Mouse (Mus musculus): ENCODE data around the gene Szrd1.

Gene Szrd1

GRCm38 (mm10) chr4:141068655-141069054 lies 70.9 kb downstream of the Szrd1 start:
- DNase-seq (ENCODE audit: low read depth, low spot score): no peak

DNA sequence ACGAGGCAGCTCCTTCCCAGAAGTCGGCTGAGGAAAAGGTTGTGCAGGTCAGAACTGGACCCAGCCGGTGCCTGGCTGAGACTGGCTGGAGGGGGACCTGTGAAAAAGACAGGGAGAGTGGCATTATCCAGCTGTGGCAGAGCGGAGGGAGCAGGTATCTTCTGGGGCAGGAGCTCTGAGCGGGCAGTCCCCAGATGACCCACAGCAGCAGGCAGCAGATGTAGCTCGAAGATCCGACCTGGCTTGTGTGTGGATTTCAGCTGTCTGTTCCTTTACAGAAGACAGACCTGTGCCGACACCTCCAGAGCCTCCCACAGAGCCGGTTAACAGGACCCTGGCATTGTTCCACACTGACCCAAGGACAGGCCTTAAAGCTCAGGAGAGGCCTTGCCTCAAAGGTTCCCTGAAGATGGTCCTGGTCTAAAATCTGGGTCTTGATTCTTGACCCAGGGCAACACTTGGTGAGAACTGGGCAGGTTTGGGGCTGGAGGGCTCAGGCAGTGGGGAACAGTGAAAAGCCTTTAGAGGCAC lies 72.0 kb downstream of the Szrd1 start:
- no peak for DNase-seq (ENCODE audit: low read depth, low spot score)

- no peak for DNase-seq (ENCODE audit: low read depth, low spot score)
Observed at GRCm38 (mm10) chr4:141066709-141067515, 72.7 kb downstream of the Szrd1 start.

DNA sequence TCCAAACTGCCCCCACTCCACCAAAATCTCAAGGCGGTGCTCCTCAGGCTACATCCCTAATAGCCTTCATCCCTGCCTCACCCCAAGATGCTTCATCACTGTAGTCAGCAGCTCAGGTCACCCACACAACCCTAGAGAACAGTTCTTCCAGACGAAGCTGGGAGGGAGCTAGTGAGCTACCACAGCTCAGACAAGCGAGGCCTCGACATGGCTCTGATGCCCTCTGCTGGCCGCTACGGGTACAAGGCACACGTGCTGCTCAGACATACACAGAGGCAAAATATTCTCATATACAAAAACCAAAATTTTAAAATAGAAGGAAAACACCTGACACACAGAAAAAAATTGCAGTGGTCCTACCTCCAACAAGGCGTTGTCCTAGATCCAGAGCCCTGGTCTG lies 74.5 kb downstream of the Szrd1 start:
- peak; percentile 60 for DNase-seq (ENCODE audit: low read depth, low spot score)

- no peak for DNase-seq (ENCODE audit: low read depth, low spot score)
Observed at GRCm38 (mm10) chr4:141064104-141064659, 75.4 kb downstream of the Szrd1 start.
